Mouse (Mus musculus) hindbrain, embryonic 11.5 days (tissue): ENCODE measurements at regions not wholly inside any gene's neighbourhood (a gene's known extent, or its start where the extent isn't known, plus 50 kb on each side); places are given as distances from the start of the nearest gene placed in this dataset.

ENCODE experiments used
- ATAC-seq: fragments of 200-750 bp; cut with Nextera tagmentation; 2 replicates; pipeline ENCODE4 v1.8.0; 2017; ENCODE audit warnings: mild to moderate bottlenecking, moderate TSS enrichment, moderate library complexity; ENCODE audit not compliant: low FRiP score
- DNase-seq: peaks from one replicate; pipeline ENCODE4 v3.0.0-alpha.2; 2015; ENCODE audit warnings: low spot score
- H3K27ac ChIP-seq: fragments of 300-500 bp; sonication (generic); 2 replicates; pipeline ENCODE4 v1.5.1; 2014; ENCODE audit warnings: mild to moderate bottlenecking, low read depth, low read length
- H3K27me3 ChIP-seq: fragments of 300-500 bp; sonication (generic); 2 replicates; pipeline ENCODE4 v1.6.1; 2014; ENCODE audit warnings: mild to moderate bottlenecking, low read length, moderate library complexity, mixed read lengths; ENCODE audit not compliant: control insufficient read depth, insufficient read depth
- H3K36me3 ChIP-seq: fragments of 300-500 bp; sonication (generic); 2 replicates; pipeline ENCODE4 v1.6.1; 2014; ENCODE audit warnings: mild to moderate bottlenecking, low read length, moderate library complexity, mixed read lengths; ENCODE audit not compliant: control insufficient read depth, insufficient read depth
- H3K4me1 ChIP-seq: fragments of 300-500 bp; sonication (generic); replicated peaks from 2 replicates; pipeline ENCODE4 v1.6.1; 2014; ENCODE audit warnings: low read length, mixed read lengths; ENCODE audit not compliant: control insufficient read depth, insufficient read depth
- H3K4me2 ChIP-seq: fragments of 300-500 bp; sonication (generic); replicated peaks from 2 replicates; pipeline ENCODE4 v1.6.1; 2014; ENCODE audit warnings: mild to moderate bottlenecking, low read depth, low read length
- H3K4me3 ChIP-seq: fragments of 300-500 bp; sonication (generic); 2 replicates; pipeline ENCODE4 v1.5.1; 2014; ENCODE audit warnings: low read depth, low read length
- H3K9ac ChIP-seq: fragments of 300-500 bp; sonication (generic); 2 replicates; pipeline ENCODE4 v1.6.1; 2014; ENCODE audit warnings: low read depth, low read length
- H3K9me3 ChIP-seq: fragments of 300-500 bp; sonication (generic); 2 replicates; pipeline ENCODE4 v1.6.1; 2016; ENCODE audit warnings: low read length; ENCODE audit not compliant: control insufficient read depth
- WGBS: fragments of 180-500 bp; shearing (Covaris S2); extraction: QIAGEN DNeasy Blood & Tissue Kit; methylation state at CpG from one replicate; pipeline ENCODE4 v1.1.7; 2014; 5-methylcytosine and 5-hydroxymethylcytosine counted together

DNA sequence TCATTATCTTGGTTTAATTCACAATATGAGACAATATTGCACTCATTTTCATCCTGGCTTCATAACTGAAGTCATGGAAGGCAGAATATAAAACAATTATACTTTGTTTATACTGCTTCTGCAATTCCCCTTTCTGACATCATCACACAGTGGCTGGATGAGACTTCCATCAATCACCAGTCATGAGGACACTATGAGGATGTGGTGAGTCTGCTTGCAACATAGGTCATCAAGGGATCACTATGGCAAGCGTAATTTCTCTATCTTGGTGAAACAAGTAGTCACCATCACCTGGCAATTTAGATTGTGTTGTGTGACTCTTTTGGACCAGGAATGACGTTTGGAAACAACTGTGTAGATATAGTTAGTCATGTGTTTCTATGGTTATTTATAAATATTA, 134.6 kb downstream of the Hao1 start:
- no peak for ATAC-seq
- WGBS: 83% methylated on average over 2 of the region's 2 CpGs
- H3K36me3 ChIP-seq: no peaks in the 10 kb centered on the region

DNA sequence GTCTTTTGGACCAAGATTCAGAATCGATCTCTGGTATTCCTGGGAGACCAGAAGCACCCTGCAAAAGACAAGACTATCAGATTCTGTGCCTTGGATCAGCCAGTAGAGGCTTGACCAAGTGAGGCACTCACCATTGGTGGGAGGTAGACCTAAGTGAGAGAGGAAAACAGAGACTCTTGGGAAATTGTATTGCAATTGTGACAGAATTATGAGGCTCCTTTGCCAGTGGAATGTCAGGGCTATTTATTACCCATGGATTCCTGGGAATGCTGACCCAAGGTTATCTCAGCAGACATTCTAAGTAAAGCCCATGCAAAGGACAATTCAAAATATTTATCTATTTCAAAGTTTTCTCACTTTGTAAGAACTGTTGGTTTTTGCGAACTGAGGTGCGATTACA, 154.6 kb downstream of the Hao1 start:
- Histone ChIP-seq H3K9ac (no peak overlapping the region), H3K4me3 (no peak overlapping the region), H3K27me3 (no peaks in the 10 kb centered on the region), H3K36me3 (no peaks in the 10 kb centered on the region), H3K4me2 (no peak overlapping the region), H3K27ac (no peak overlapping the region), H3K9me3 (no peaks in the 10 kb centered on the region), H3K4me1 (no peaks in the 10 kb centered on the region)
- ATAC-seq: no peak
- 89% methylated on average over 3 of the region's 3 CpGs for WGBS
- DNase-seq: no peak

More for the DNA sequence above, 134.6 kb downstream of the Hao1 start:
- H3K4me1 ChIP-seq: no peaks in the 10 kb centered on the region
- no peak for DNase-seq
- no peaks in the 10 kb centered on the region for H3K9me3 ChIP-seq
- no peak overlapping the region for H3K9ac ChIP-seq
- no peak overlapping the region for H3K4me2 ChIP-seq
- no peak overlapping the region for H3K27ac ChIP-seq
- H3K4me3 ChIP-seq: no peak overlapping the region
- no peaks in the 10 kb centered on the region for H3K27me3 ChIP-seq

DNA sequence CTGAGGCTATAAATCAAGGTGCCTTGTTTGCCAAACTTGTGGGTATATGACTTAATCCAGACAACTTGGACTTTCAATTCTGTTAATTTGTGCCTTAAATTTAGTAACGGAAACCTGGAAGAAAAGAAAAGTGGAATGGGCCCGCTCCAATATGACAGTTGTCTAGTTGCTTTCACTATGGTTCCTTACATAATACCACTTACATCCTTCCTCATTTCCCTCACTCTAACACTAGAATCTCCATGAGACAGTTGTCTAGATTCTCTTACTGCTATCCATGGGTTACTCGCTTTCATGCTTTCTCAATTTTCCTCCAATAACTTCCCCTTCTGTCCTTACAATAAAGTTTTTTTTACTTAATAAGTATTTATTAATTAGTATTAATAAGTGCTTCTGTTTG, 160.7 kb downstream of the Hao1 start:
- WGBS: 94% methylated on average over 3 of the region's 3 CpGs
- ATAC-seq: no peak
- Histone ChIP-seq H3K4me3 (no peak overlapping the region), H3K27me3 (no peaks in the 10 kb centered on the region), H3K9ac (no peak overlapping the region), H3K4me2 (no peak overlapping the region), H3K27ac (no peak overlapping the region), H3K4me1 (no peaks in the 10 kb centered on the region), H3K36me3 (no peaks in the 10 kb centered on the region), H3K9me3 (no peaks in the 10 kb centered on the region)
- DNase-seq: no peak

DNA sequence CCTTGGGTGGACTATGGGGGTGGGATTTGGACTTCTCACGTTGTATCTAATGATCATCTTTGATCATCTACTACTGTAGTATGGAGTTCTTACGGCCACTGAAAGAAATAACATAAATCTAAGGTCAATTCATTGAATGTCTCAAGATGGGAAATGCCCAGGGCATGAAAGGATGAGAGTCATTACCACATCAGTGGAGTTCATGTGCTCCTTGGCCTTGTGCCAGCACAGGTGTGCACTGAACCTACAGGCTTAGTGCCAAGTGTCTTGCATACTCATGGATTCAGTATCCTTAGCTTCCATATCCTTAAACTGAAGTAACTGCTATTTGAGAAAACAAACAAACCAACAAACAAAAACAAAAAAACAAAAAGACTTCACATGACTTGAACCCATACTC, 179.1 kb downstream of the Hao1 start:
- H3K4me2 ChIP-seq: no peak overlapping the region
- H3K4me1 ChIP-seq: no peaks in the 10 kb centered on the region
- no peaks in the 10 kb centered on the region for H3K9me3 ChIP-seq
- DNase-seq: no peak
- no peak for ATAC-seq
- H3K4me3 ChIP-seq: no peak overlapping the region
- WGBS: 70% methylated on average over 2 of the region's 2 CpGs
- H3K9ac ChIP-seq: no peak overlapping the region
- no peaks in the 10 kb centered on the region for H3K27me3 ChIP-seq
- no peaks in the 10 kb centered on the region for H3K36me3 ChIP-seq
- no peak overlapping the region for H3K27ac ChIP-seq

DNA sequence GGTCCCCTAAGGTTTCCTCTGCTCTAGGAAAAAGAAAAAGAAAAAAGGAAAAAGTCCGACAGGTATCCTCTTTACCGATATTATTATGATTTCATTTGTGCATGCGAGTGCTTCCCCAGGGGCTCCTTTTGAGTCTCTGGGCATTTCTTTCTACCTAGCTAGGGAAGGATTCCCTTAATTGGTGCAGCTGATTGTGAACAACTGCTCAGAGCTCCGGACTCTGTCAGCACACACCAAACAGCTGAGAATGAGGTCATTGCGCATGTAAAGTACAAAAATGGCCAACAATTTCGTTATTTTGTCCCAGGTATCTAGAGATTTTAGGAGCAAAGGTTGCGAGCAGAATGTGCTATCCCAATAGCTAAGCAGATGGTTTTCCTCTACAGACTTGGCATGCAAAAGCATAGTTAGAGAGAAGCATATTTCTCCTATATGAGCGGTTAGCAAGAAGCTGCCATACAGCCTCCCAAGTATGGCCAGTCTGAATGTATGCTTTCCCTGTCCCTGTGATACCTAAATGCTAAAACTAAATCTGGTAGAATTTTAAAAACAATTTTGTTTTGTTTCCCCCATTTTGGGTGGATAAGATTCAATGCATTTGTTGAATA, 203.2 kb downstream of the Hao1 start:
- no peaks in the 10 kb centered on the region for H3K36me3 ChIP-seq
- H3K4me1 ChIP-seq: no peaks in the 10 kb centered on the region
- no peak overlapping the region for H3K4me3 ChIP-seq
- H3K9ac ChIP-seq: no peak overlapping the region
- DNase-seq: no peak
- ATAC-seq: no peak
- H3K9me3 ChIP-seq: no peaks in the 10 kb centered on the region
- WGBS: 90% methylated on average over 8 of the region's 8 CpGs
- H3K27me3 ChIP-seq: no peaks in the 10 kb centered on the region
- no peak overlapping the region for H3K4me2 ChIP-seq
- H3K27ac ChIP-seq: no peak overlapping the region

DNA sequence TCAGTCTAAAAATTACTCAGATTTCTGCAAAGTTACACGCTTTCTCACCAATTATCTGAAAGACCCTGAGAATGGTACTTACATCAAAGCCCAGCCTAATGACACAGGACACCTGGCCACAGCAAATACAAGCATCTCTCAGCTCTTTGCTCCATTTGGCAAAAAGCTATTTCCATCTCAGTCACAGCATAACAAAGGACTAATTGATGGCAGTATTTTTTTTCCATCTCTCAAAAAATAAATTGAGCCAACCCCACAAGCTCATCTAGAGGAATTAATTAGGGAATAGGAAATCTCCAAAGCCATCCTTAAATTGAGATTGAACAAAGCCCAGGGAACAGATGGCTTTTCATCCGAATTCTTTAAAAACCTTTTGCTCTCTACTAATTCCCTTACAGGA, 203.7 kb downstream of the Hao1 start:
- Histone ChIP-seq H3K4me1 (no peaks in the 10 kb centered on the region), H3K4me2 (no peak overlapping the region), H3K27ac (no peak overlapping the region), H3K9me3 (no peaks in the 10 kb centered on the region), H3K36me3 (no peaks in the 10 kb centered on the region), H3K4me3 (no peak overlapping the region), H3K9ac (no peak overlapping the region), H3K27me3 (no peaks in the 10 kb centered on the region)
- no peak for DNase-seq
- no peak for ATAC-seq
- WGBS: 77% methylated on average over 2 of the region's 2 CpGs

DNA sequence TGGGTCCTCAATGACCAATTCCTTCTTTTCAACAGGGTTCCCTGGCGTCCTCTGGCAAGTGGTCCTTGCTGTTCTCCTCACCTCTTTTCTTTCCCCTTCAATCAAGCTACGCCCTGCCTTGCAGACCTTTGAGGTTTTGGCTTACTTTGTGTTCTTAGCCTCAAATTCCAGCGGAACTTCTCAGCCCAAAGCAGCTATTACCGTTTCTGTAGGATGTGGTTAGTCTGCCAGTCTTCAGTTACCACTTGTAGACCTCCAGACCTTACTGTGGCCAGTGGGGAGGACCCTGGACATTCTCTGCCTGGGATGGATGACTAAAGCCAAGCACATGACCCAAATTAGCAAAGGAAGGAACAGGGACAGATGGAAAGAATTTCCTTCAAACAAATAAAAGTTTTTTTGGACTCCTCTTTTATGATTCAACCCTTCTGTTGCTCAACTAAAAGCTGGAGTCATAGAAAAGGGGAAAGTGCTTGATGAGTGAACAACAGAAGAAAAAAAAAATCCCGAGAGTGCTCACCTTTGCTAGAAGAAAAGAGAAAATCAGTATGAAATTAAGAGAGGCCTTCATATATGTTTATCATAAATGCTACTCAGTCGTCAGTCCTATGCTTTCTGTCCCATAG, 211.5 kb downstream of the Hao1 start:
- 77% methylated on average over 6 of the region's 6 CpGs for WGBS
- no peaks in the 10 kb centered on the region for H3K27me3 ChIP-seq
- H3K4me3 ChIP-seq: no peak overlapping the region
- no peaks in the 10 kb centered on the region for H3K36me3 ChIP-seq
- ATAC-seq: no peak
- no peak overlapping the region for H3K9ac ChIP-seq
- H3K27ac ChIP-seq: no peak overlapping the region
- no peaks in the 10 kb centered on the region for H3K4me1 ChIP-seq
- no peak overlapping the region for H3K4me2 ChIP-seq
- H3K9me3 ChIP-seq: no peaks in the 10 kb centered on the region
- no peak for DNase-seq

DNA sequence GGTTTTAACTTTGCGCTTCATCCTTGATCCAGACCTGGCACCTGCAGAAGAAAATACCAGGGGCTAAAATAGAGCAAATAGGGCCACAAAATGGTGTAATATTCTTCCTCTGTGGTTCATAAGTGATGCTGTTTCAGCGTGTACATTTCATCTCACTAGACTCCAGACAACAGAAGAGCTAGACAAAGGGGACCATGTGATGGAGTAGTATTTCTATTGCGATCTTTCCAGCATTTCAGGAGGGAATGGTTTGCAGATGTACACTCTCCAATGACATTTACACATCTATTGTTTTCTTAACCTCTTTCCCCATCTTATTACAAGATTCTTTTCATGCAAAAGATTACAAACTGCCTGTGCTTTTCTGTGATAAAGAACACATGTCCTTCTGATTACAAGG, 246.1 kb downstream of the Hao1 start:
- no peak for ATAC-seq

DNA sequence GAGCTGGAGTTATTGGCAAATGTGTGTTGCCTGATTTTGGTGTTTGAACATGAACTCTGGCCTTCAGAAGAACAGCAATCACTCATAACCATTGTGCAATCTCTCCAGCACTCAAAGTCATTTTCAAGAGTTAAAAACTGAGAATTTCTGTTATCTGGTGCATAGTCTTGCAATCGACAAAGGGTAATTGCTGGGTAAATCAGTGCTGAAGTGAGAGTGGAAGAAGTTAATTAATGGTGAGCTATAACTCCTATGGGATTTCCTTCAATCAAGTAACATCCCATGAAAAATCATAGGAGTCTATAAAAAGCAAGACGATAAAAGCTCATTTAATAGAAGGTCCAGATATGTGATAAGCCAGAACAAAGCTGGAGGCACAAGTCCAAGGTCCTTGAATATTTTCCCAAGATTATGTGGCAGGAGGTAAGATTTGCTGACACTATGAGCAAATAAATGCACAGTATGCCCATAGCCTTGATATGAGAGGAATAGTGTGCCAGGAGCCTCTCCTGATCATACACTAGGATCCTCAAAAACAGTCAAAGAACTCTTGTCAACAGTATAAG, 264.0 kb downstream of the Hao1 start:
- no peaks in the 10 kb centered on the region for H3K36me3 ChIP-seq
- no peak overlapping the region for H3K4me3 ChIP-seq
- no peaks in the 10 kb centered on the region for H3K9me3 ChIP-seq
- DNase-seq (no peak), ATAC-seq (no peak)
- H3K4me1 ChIP-seq: no peaks in the 10 kb centered on the region
- H3K27me3 ChIP-seq: no peaks in the 10 kb centered on the region
- H3K27ac ChIP-seq: no peak overlapping the region
- no peak overlapping the region for H3K4me2 ChIP-seq
- 88% methylated on average over 2 of the region's 2 CpGs for WGBS
- no peak overlapping the region for H3K9ac ChIP-seq

More for the DNA sequence above, 246.1 kb downstream of the Hao1 start:
- Histone ChIP-seq H3K36me3 (no peaks in the 10 kb centered on the region), H3K4me3 (no peak overlapping the region), H3K4me2 (no peak overlapping the region), H3K27me3 (no peaks in the 10 kb centered on the region), H3K9me3 (no peaks in the 10 kb centered on the region), H3K4me1 (no peaks in the 10 kb centered on the region), H3K9ac (no peak overlapping the region), H3K27ac (no peak overlapping the region)
- no peak for DNase-seq
- WGBS: 81% methylated on average over 3 of the region's 3 CpGs
